Mouse (Mus musculus) intestine, embryonic 14.5 days (tissue): ENCODE results near the gene Pde6d. TPM values are rescaled to one million over a fixed set of nuclear protein-coding genes. Genes with fewer than 3 reads are reported as not detected.

Experiments
- ATAC-seq: fragments of 200-750 bp; cut with Nextera tagmentation; replicated peaks from 2 replicates; pipeline ENCODE4 v1.8.0; 2017; ENCODE audit warnings: low read depth, moderate number of reproducible peaks, moderate TSS enrichment, moderate library complexity; ENCODE audit not compliant: low FRiP score, low TSS enrichment
- DNase-seq: peaks from one replicate; pipeline ENCODE4 v3.0.0-alpha.2; 2018; ENCODE audit warnings: low spot score
- H3K27ac ChIP-seq: fragments of 300-500 bp; sonication (generic); 2 replicates; pipeline ENCODE4 v1.5.1; 2014; ENCODE audit warnings: low read depth, mild to moderate bottlenecking, control low read depth
- H3K27me3 ChIP-seq: fragments of 300-500 bp; sonication (generic); replicated peaks from 2 replicates; pipeline ENCODE4 v1.6.1; 2014; ENCODE audit warnings: low read length, control low read depth; ENCODE audit not compliant: control insufficient read depth, insufficient read depth
- H3K36me3 ChIP-seq: fragments of 300-500 bp; sonication (generic); 2 replicates; pipeline ENCODE4 v1.6.1; 2014; ENCODE audit warnings: low read length, control low read depth; ENCODE audit not compliant: control insufficient read depth, insufficient read depth
- H3K4me1 ChIP-seq: fragments of 300-500 bp; sonication (generic); replicated peaks from 2 replicates; pipeline ENCODE4 v1.6.1; 2014; ENCODE audit warnings: low read length, control low read depth, mixed read lengths; ENCODE audit not compliant: control insufficient read depth, insufficient read depth
- H3K4me2 ChIP-seq: fragments of 300-500 bp; sonication (generic); 2 replicates; pipeline ENCODE4 v1.6.1; 2014; ENCODE audit warnings: low read length
- H3K4me3 ChIP-seq: fragments of 300-500 bp; sonication (generic); 2 replicates; pipeline ENCODE4 v1.5.1; 2014; ENCODE audit warnings: low read depth, low read length, control low read depth, mixed read lengths
- H3K9ac ChIP-seq: fragments of 300-500 bp; sonication (generic); 2 replicates; pipeline ENCODE4 v1.6.1; 2014; ENCODE audit warnings: mild to moderate bottlenecking, low read length
- H3K9me3 ChIP-seq: fragments of 300-500 bp; sonication (generic); 2 replicates; pipeline ENCODE4 v1.6.1; 2016; ENCODE audit warnings: low read length, control low read depth; ENCODE audit not compliant: control insufficient read depth
- WGBS: fragments of 180-500 bp; shearing (Covaris S2); extraction: QIAGEN DNeasy Blood & Tissue Kit; methylation state at CpG from one replicate; pipeline ENCODE4 v1.1.7; 2014; 5-methylcytosine and 5-hydroxymethylcytosine counted together
- polyA plus RNA-seq: library from polyadenylated mRNA; unstranded; fragments of >200 nt; fragmentation: Nextera tagmentation; extraction: Ambion mirVana; gene quantifications from 2 replicates; pipeline ENCODE4 v1.2.1, GENCODE M21; 2014

Pde6d gene
- polyA plus RNA-seq, 1 experiment from 2014 or later, result 46.0 TPM

GRCm38 (mm10) chr1:86503906-86504696 is 78.3 kb downstream of the Pde6d start:
- Histone ChIP-seq H3K9me3 (no peaks in the 10 kb centered on the region), H3K4me2 (peak overlapping the region; percentile 60), H3K4me3 (peak overlapping the region; percentile 40), H3K27me3 (no peaks in the 10 kb centered on the region), H3K27ac (peak overlapping the region; percentile 98), H3K9ac (peak overlapping the region; percentile 67), H3K36me3 (no peaks in the 10 kb centered on the region), H3K4me1 (peaks cover 33% of the 10 kb centered on the region)
- ATAC-seq (peak; percentile 88), DNase-seq (peak; percentile 96)
- under 1% methylated on average over 60 of the region's 64 CpGs for WGBS

GRCm38 (mm10) chr1:86503165-86503747 is 79.2 kb downstream of the Pde6d start:
- H3K9me3 ChIP-seq, result no peaks in the 10 kb centered on the region

GRCm38 (mm10) chr1:86502221-86503048 is 80.0 kb downstream of the Pde6d start:
- Histone ChIP-seq H3K4me2 (peak overlapping the region; percentile 60), H3K9me3 (no peaks in the 10 kb centered on the region), H3K4me3 (no peak overlapping the region), H3K4me1 (peaks cover 41% of the 10 kb centered on the region), H3K9ac (peak overlapping the region; percentile 34; the same call in 1 of the 2 replicates), H3K27me3 (no peaks in the 10 kb centered on the region), H3K36me3 (no peaks in the 10 kb centered on the region), H3K27ac (peak overlapping the region; percentile 98)
- 23% methylated on average over 16 of the region's 17 CpGs for WGBS
- ATAC-seq, result no peak
- DNase-seq, result peak; percentile 62

More at GRCm38 (mm10) chr1:86503165-86503747, 79.2 kb downstream of the Pde6d start:
- peak overlapping the region; percentile 98 for H3K27ac ChIP-seq
- ATAC-seq (peak; percentile 29), DNase-seq (peak; percentile 72)
- no peaks in the 10 kb centered on the region for H3K36me3 ChIP-seq
- H3K27me3 ChIP-seq, result no peaks in the 10 kb centered on the region
- H3K9ac ChIP-seq, result peak overlapping the region; percentile 67
- H3K4me2 ChIP-seq, result peak overlapping the region; percentile 60
- peak overlapping the region; percentile 40 for H3K4me3 ChIP-seq
- WGBS, result 13% methylated on average over 16 of the region's 16 CpGs
- peaks cover 40% of the 10 kb centered on the region for H3K4me1 ChIP-seq

GRCm38 (mm10) chr1:86501559-86501958 is 80.9 kb downstream of the Pde6d start:
- no peaks in the 10 kb centered on the region for H3K27me3 ChIP-seq
- H3K9ac ChIP-seq, result no peak overlapping the region
- ATAC-seq (peak; percentile 6; the same call in 1 of the 2 replicates), DNase-seq (peak; percentile 100)
- no peaks in the 10 kb centered on the region for H3K9me3 ChIP-seq
- no peaks in the 10 kb centered on the region for H3K36me3 ChIP-seq
- no peak overlapping the region for H3K4me3 ChIP-seq
- 3% methylated on average over 4 of the region's 4 CpGs for WGBS
- H3K4me1 ChIP-seq, result peaks cover 46% of the 10 kb centered on the region
- 0 out of 2 replicates have a peak overlapping the region, but pooled peaks have one; percentile 3 for H3K27ac ChIP-seq
- H3K4me2 ChIP-seq, result no peak overlapping the region

- H3K27me3 ChIP-seq, result no peaks in the 10 kb centered on the region
- 39% methylated on average over 6 of the region's 6 CpGs for WGBS
- ATAC-seq (no peak), DNase-seq (peak; percentile 82)
- H3K27ac ChIP-seq, result no peak overlapping the region
- H3K36me3 ChIP-seq, result no peaks in the 10 kb centered on the region
- H3K4me2 ChIP-seq, result no peak overlapping the region
- H3K4me1 ChIP-seq, result peaks cover 46% of the 10 kb centered on the region
- no peaks in the 10 kb centered on the region for H3K9me3 ChIP-seq
- H3K9ac ChIP-seq, result no peak overlapping the region
- H3K4me3 ChIP-seq, result no peak overlapping the region
These were observed 81.3 kb downstream of the Pde6d start for GRCm38 (mm10) chr1:86501114-86501532.

GRCm38 (mm10) chr1:86500681-86501080 is 81.7 kb downstream of the Pde6d start:
- DNase-seq (no peak), ATAC-seq (no peak)
- H3K27me3 ChIP-seq, result no peaks in the 10 kb centered on the region
- no peak overlapping the region for H3K4me3 ChIP-seq
- H3K9me3 ChIP-seq, result no peaks in the 10 kb centered on the region
- 60% methylated on average over 4 of the region's 4 CpGs for WGBS
- H3K4me1 ChIP-seq, result peaks cover 45% of the 10 kb centered on the region
- no peak overlapping the region for H3K9ac ChIP-seq
- no peak overlapping the region for H3K4me2 ChIP-seq
- H3K27ac ChIP-seq, result no peak overlapping the region
- no peaks in the 10 kb centered on the region for H3K36me3 ChIP-seq

- Histone ChIP-seq H3K4me1 (peaks cover 38% of the 10 kb centered on the region), H3K9me3 (no peaks in the 10 kb centered on the region), H3K4me3 (no peak overlapping the region), H3K9ac (no peak overlapping the region), H3K27ac (no peak overlapping the region), H3K27me3 (no peaks in the 10 kb centered on the region), H3K4me2 (no peak overlapping the region), H3K36me3 (no peaks in the 10 kb centered on the region)
- ATAC-seq, result no peak
- peak; percentile 74 for DNase-seq
- 34% methylated on average over 3 of the region's 3 CpGs for WGBS
These were observed 82.5 kb downstream of the Pde6d start for GRCm38 (mm10) chr1:86499903-86500302.

- DNase-seq (no peak), ATAC-seq (no peak)
- Histone ChIP-seq H3K9ac (peak overlapping the region; percentile 8; the same call in 1 of the 2 replicates), H3K4me1 (peaks cover 35% of the 10 kb centered on the region), H3K27ac (peak overlapping the region; percentile 67), H3K4me2 (no peak overlapping the region), H3K36me3 (no peaks in the 10 kb centered on the region), H3K27me3 (no peaks in the 10 kb centered on the region), H3K9me3 (no peaks in the 10 kb centered on the region), H3K4me3 (no peak overlapping the region)
- WGBS, result 57% methylated on average over 1 of the region's 1 CpGs
These were observed 83.8 kb downstream of the Pde6d start for GRCm38 (mm10) chr1:86498611-86499010.
